Mouse (Mus musculus) frontal cortex, postnatal 36 days (tissue): Measurements from ENCODE around the gene Slc22a17.

Experiments
- DNase-seq, 2 experiments: peaks; one replicate each; pipeline ENCODE4 v3.0.0; 2022; ENCODE audit warnings: low spot score in 2 of 2

The Slc22a17 gene

GRCm38 (mm10) chr14:54900383-54900782 lies 12.5 kb downstream of the Slc22a17 start:
- DNase-seq = peak; percentile 67 to 89

GRCm38 (mm10) chr14:54897445-54897844 lies 15.5 kb downstream of the Slc22a17 start:
- no peak for DNase-seq

- DNase-seq = peak; percentile 31 to 38
Observed at GRCm38 (mm10) chr14:54894296-54895151, 18.4 kb downstream of the Slc22a17 start.

- DNase-seq = peak; percentile 98 to 99
Observed at GRCm38 (mm10) chr14:54893651-54894181, 19.2 kb downstream of the Slc22a17 start.

- DNase-seq = no peak
Observed at GRCm38 (mm10) chr14:54892200-54892599, 20.7 kb downstream of the Slc22a17 start, which contains the start of gene Pabpn1. Gene Pabpn1, plus strand, starts transcription at chr14:54892500.

GRCm38 (mm10) chr14:54885309-54885708 lies 27.6 kb downstream of the Slc22a17 start:
- DNase-seq = no peak

GRCm38 (mm10) chr14:54884022-54884712 lies 28.8 kb downstream of the Slc22a17 start:
- no peak for DNase-seq

- DNase-seq = peak; percentile 61 to 67
Observed at GRCm38 (mm10) chr14:54883154-54884021, 29.5 kb downstream of the Slc22a17 start, which contains the start of the genes Bcl2l2 and Gm20521. Gene Bcl2l2, plus strand, starts transcription at chr14:54883377. Gene Gm20521, plus strand, starts transcription at chr14:54883441.

- peak; percentile 64 to 66 for DNase-seq
Observed at GRCm38 (mm10) chr14:54877048-54877715, 35.8 kb downstream of the Slc22a17 start, which contains the start of gene Ppp1r3e. Gene Ppp1r3e, minus strand, starts transcription at chr14:54877550.

GRCm38 (mm10) chr14:54876539-54877047 lies 36.3 kb downstream of the Slc22a17 start:
- peak; percentile 87 to 93 for DNase-seq

GRCm38 (mm10) chr14:54875844-54876538 lies 36.9 kb downstream of the Slc22a17 start:
- no peak for DNase-seq

- DNase-seq = no peak
Observed at GRCm38 (mm10) chr14:54874165-54874564, 38.8 kb downstream of the Slc22a17 start.

GRCm38 (mm10) chr14:54870861-54871260 lies 42.1 kb downstream of the Slc22a17 start, which contains the start of gene Homez:
Gene Homez, minus strand, starts transcription at chr14:54870961.
- DNase-seq = no peak

- no peak for DNase-seq
Observed at GRCm38 (mm10) chr14:54868026-54868425, 44.9 kb downstream of the Slc22a17 start.

GRCm38 (mm10) chr14:54866936-54867335 lies 46.0 kb downstream of the Slc22a17 start:
- DNase-seq = no peak

GRCm38 (mm10) chr14:54866268-54866667 lies 46.7 kb downstream of the Slc22a17 start:
- no peak for DNase-seq

- no peak for DNase-seq
Observed at GRCm38 (mm10) chr14:54865626-54866025, 47.3 kb downstream of the Slc22a17 start.

- DNase-seq = no peak
Observed at GRCm38 (mm10) chr14:54864313-54865036, 48.5 kb downstream of the Slc22a17 start.
